Mouse (Mus musculus): ENCODE measurements at regions not wholly inside any gene's neighbourhood (a gene's known extent, or its start where the extent isn't known, plus 50 kb on each side); places are given as distances from the start of the nearest gene placed in this dataset.

DNA sequence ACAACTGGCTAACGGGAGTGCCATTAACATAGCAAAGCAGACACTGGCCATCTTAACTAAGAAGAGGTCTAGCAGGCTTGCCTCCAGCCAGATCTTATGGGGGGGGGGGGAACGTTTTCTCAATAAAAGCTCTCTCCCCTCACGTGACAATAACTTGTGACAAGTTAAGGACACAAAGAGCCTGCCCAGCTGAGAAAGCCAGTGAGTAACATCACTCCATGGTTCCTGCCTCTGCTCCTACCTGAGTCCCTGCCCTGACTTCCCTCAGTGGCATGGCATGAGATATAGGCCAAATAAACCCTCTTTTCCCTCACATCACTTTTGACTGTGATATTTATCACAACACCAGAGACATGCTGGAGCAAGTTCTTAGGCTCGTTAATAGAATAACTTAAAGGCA lies 113.8 kb downstream of the Rchy1 start:
- H3K4me3 ChIP-seq (ENCODE audit: low read length): no peak overlapping the region
- no peaks in the 10 kb centered on the region for H3K9me3 ChIP-seq (replicated peaks; ENCODE audit: control insufficient read depth, low read length)
- no peaks in the 10 kb centered on the region for H3K27me3 ChIP-seq (ENCODE audit: control insufficient read depth, insufficient read depth, low read length)
- no peak overlapping the region for H3K9ac ChIP-seq (ENCODE audit: low read length)
- ATAC-seq (replicated peaks; ENCODE audit: extremely low read depth, insufficient read depth, low FRiP score): no peak
- H3K27ac ChIP-seq (ENCODE audit: low read length): no peak overlapping the region
- no peaks in the 10 kb centered on the region for H3K36me3 ChIP-seq (ENCODE audit: control insufficient read depth, insufficient read depth)
- no peak overlapping the region for H3K4me2 ChIP-seq (ENCODE audit: low read depth, low read length)
- WGBS: 67% methylated on average over 4 of the region's 4 CpGs
- no peaks in the 10 kb centered on the region; the same call in 1 of the 2 replicates for H3K4me1 ChIP-seq (ENCODE audit: control insufficient read depth, insufficient read depth, low read length)

DNA sequence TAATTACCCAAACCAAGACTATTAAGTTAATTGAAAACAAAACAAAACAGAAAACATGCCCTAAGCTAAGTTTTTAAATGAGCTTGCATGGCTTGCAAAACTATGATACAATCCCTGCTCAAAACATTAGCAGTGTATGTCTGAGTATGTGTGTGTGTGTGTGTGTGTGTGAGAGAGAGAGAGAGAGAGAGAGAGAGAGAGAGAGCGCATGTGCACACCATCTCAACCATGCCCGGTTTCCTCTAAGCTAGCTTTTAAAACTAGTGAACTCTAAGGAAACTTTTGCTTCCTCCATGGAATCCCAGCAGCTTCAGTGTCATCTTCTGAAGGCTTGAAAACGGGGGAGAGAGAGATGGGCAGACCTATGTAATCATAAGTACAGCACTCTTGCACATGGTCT lies 114.3 kb downstream of the Rchy1 start:
- Histone ChIP-seq H3K4me1 (ENCODE audit: control insufficient read depth, insufficient read depth, low read length) (no peaks in the 10 kb centered on the region; the same call in 1 of the 2 replicates), H3K27me3 (ENCODE audit: control insufficient read depth, insufficient read depth, low read length) (no peaks in the 10 kb centered on the region), H3K4me3 (ENCODE audit: low read length) (no peak overlapping the region), H3K4me2 (ENCODE audit: low read depth, low read length) (no peak overlapping the region), H3K27ac (ENCODE audit: low read length) (no peak overlapping the region), H3K9me3 (replicated peaks; ENCODE audit: control insufficient read depth, low read length) (no peaks in the 10 kb centered on the region), H3K9ac (ENCODE audit: low read length) (no peak overlapping the region), H3K36me3 (ENCODE audit: control insufficient read depth, insufficient read depth) (no peaks in the 10 kb centered on the region)
- 87% methylated on average over 3 of the region's 3 CpGs for WGBS
- no peak for ATAC-seq (replicated peaks; ENCODE audit: extremely low read depth, insufficient read depth, low FRiP score)

DNA sequence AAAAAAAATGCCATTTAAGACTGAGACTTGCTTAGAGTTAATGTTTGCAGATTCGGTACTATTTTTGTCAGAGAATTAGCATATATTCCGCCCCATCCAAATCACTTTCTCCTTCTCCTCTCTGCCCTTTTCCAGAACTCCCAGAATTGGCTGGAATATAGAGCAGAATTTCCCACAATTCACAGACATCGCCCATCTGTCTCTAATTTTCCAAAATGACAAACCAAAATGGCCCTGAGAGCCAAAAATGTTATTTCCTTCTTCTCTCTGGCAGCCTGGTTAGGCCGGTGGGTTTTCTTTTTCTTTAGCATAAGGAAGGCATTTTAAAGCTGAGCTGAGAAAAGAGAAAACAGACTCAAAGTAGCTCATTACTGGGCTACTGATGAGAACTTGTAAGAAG lies 119.8 kb downstream of the Rchy1 start:
- H3K4me1 ChIP-seq (ENCODE audit: control insufficient read depth, insufficient read depth, low read length): no peaks in the 10 kb centered on the region; the same call in 1 of the 2 replicates
- H3K4me2 ChIP-seq (ENCODE audit: low read depth, low read length): no peak overlapping the region
- H3K36me3 ChIP-seq (ENCODE audit: control insufficient read depth, insufficient read depth): no peaks in the 10 kb centered on the region
- no peak overlapping the region for H3K4me3 ChIP-seq (ENCODE audit: low read length)
- H3K9ac ChIP-seq (ENCODE audit: low read length): no peak overlapping the region
- H3K27ac ChIP-seq (ENCODE audit: low read length): no peak overlapping the region
- H3K9me3 ChIP-seq (replicated peaks; ENCODE audit: control insufficient read depth, low read length): no peaks in the 10 kb centered on the region
- H3K27me3 ChIP-seq (ENCODE audit: control insufficient read depth, insufficient read depth, low read length): no peaks in the 10 kb centered on the region
- whole genome bisulfite sequencing: 69% methylated on average over 4 of the region's 4 CpGs
- no peak for ATAC-seq (replicated peaks; ENCODE audit: extremely low read depth, insufficient read depth, low FRiP score)

DNA sequence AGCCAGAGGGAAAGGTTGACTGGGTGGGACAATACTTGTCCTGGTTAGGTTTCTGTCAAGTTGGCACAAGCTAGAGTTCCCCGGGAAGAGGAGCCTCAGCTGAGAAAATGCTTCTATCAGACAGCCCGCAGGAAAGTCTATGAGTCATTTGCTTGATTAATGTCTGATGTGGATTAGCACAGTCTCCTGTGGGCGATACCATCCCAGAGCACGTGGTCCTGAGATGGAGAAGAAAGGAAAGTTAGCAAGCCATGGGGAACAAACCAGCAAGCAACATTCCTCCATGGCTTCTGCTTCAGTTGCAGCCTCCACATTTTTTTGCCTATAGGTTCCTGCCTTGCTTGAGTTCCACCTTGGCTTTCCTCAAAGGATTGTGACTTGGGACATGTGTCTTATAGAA lies 121.8 kb downstream of the Rchy1 start:
- Histone ChIP-seq H3K4me2 (ENCODE audit: low read depth, low read length) (no peak overlapping the region), H3K4me3 (ENCODE audit: low read length) (no peak overlapping the region), H3K4me1 (ENCODE audit: control insufficient read depth, insufficient read depth, low read length) (no peaks in the 10 kb centered on the region; the same call in 1 of the 2 replicates), H3K27ac (ENCODE audit: low read length) (no peak overlapping the region), H3K9ac (ENCODE audit: low read length) (no peak overlapping the region), H3K36me3 (ENCODE audit: control insufficient read depth, insufficient read depth) (no peaks in the 10 kb centered on the region), H3K27me3 (ENCODE audit: control insufficient read depth, insufficient read depth, low read length) (no peaks in the 10 kb centered on the region), H3K9me3 (replicated peaks; ENCODE audit: control insufficient read depth, low read length) (no peaks in the 10 kb centered on the region)
- no peak for ATAC-seq (replicated peaks; ENCODE audit: extremely low read depth, insufficient read depth, low FRiP score)
- WGBS: 65% methylated on average over 4 of the region's 4 CpGs

DNA sequence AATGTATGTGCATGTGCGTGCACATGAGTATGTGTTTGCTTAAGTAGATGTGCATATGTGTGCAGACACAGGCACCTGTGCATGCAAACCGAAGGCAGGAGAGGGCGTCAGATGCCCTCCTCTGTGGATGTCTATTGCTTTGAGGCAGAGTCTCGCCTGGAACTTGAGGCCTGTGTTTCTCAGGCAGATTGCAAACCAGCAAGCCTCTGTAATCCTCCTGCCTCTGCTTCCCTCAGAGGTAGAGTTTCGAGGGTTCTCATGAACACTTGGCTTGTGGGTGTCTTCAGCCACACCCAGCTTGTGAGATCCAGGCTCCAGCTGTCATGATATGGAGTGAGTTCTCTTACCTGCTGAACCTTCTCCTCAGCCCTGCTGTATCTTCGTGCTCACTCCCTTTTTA lies 134.4 kb downstream of the Rchy1 start:
- Histone ChIP-seq H3K9ac (ENCODE audit: low read length) (no peak overlapping the region), H3K36me3 (ENCODE audit: control insufficient read depth, insufficient read depth) (no peaks in the 10 kb centered on the region), H3K9me3 (replicated peaks; ENCODE audit: control insufficient read depth, low read length) (peaks cover 4% of the 10 kb centered on the region; the same call in 1 of the 2 replicates), H3K27me3 (ENCODE audit: control insufficient read depth, insufficient read depth, low read length) (no peaks in the 10 kb centered on the region), H3K27ac (ENCODE audit: low read length) (no peak overlapping the region), H3K4me1 (ENCODE audit: control insufficient read depth, insufficient read depth, low read length) (no peaks in the 10 kb centered on the region), H3K4me2 (ENCODE audit: low read depth, low read length) (no peak overlapping the region), H3K4me3 (ENCODE audit: low read length) (no peak overlapping the region)
- ATAC-seq (replicated peaks; ENCODE audit: extremely low read depth, insufficient read depth, low FRiP score): no peak
- 83% methylated on average over 6 of the region's 6 CpGs for WGBS

DNA sequence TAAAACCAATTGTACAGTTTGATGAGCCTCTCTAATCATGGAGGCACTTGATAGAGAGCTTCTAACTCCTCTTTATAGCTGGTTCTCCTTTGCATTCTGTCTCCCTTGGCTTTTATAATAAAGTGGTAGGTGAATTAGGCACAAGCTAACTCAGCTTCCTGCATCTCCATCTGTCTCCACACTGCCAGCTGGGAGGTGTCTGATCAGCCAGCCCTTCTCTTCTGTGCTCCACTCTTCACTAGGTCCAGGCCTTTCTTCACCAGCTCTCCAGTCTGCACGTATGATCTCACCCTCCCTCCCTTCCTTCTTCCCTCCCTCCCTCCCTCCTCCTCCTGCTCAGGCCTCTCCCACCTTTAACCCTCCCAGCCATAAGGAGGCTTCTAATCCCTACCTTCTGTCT lies 136.2 kb downstream of the Rchy1 start:
- H3K4me2 ChIP-seq (ENCODE audit: low read depth, low read length): no peak overlapping the region
- no peaks in the 10 kb centered on the region for H3K4me1 ChIP-seq (ENCODE audit: control insufficient read depth, insufficient read depth, low read length)
- no peaks in the 10 kb centered on the region for H3K27me3 ChIP-seq (ENCODE audit: control insufficient read depth, insufficient read depth, low read length)
- no peak overlapping the region for H3K9ac ChIP-seq (ENCODE audit: low read length)
- no peak for ATAC-seq (replicated peaks; ENCODE audit: extremely low read depth, insufficient read depth, low FRiP score)
- H3K4me3 ChIP-seq (ENCODE audit: low read length): no peak overlapping the region
- no peak overlapping the region for H3K27ac ChIP-seq (ENCODE audit: low read length)
- peaks cover 4% of the 10 kb centered on the region; the same call in 1 of the 2 replicates for H3K9me3 ChIP-seq (replicated peaks; ENCODE audit: control insufficient read depth, low read length)
- H3K36me3 ChIP-seq (ENCODE audit: control insufficient read depth, insufficient read depth): no peaks in the 10 kb centered on the region
- 9% methylated on average over 1 of the region's 1 CpGs for WGBS

DNA sequence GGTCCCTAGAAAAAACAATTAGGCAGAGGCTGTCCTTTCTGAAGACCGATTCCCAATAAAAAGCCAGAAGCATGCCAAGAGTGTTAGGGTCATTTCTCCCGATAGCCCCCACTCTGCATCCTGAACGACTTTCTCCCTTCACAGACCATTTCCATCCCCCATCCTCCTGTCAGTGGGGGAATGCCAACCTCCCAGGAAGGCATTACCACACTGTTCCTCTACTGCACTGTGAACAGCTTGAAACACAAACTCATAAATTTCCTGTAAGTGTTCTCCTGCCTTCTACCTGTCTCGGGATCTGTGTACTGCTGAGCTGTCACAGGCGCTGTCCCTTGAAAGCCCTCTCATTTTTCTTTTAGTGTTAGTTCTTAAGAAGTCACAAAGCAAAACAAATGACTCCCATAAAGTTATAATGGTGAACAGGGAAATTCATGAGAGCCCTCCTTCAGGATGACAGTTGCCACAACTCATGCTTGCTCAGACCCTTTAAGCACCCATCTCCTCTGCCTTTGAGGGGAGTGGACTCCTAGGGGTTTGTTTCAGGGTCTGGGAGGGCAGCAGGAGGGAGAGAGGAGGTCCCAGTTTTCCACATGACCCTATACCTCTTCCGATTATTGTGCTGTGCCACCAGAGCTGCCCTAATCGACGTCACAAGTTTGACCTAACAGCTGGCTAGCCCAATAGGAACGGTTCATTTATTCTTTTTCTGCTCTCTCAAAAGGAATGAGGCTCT lies 139.9 kb downstream of the Rchy1 start:
- no peaks in the 10 kb centered on the region for H3K4me1 ChIP-seq (ENCODE audit: control insufficient read depth, insufficient read depth, low read length)
- H3K4me3 ChIP-seq (ENCODE audit: low read length): no peak overlapping the region
- no peaks in the 10 kb centered on the region for H3K36me3 ChIP-seq (ENCODE audit: control insufficient read depth, insufficient read depth)
- H3K9ac ChIP-seq (ENCODE audit: low read length): no peak overlapping the region
- H3K4me2 ChIP-seq (ENCODE audit: low read depth, low read length): no peak overlapping the region
- H3K9me3 ChIP-seq (replicated peaks; ENCODE audit: control insufficient read depth, low read length): peaks cover 4% of the 10 kb centered on the region; the same call in 1 of the 2 replicates
- H3K27ac ChIP-seq (ENCODE audit: low read length): no peak overlapping the region
- no peak for ATAC-seq (replicated peaks; ENCODE audit: extremely low read depth, insufficient read depth, low FRiP score)
- H3K27me3 ChIP-seq (ENCODE audit: control insufficient read depth, insufficient read depth, low read length): no peaks in the 10 kb centered on the region
- WGBS: 76% methylated on average over 9 of the region's 9 CpGs

DNA sequence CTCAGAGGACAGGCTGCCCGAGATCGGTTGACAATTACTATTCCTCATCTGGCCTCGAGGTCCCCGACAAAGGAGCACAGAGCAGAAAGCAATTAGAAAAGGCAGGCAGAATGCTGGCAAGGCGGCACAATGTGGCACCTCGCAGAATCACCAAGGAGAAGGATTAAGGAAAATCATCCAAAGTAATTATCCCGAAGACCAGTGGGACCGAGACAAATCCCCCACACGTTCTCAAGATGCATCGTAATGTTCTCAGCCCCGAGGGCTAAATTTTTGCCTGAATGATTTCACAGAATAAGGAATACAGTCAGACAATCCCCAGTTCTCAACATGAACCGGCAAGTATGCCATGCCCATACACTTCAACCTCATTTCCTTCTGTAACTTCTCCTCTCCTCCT lies 144.1 kb downstream of the Rchy1 start:
- WGBS: 81% methylated on average over 12 of the region's 12 CpGs
- H3K27me3 ChIP-seq (ENCODE audit: control insufficient read depth, insufficient read depth, low read length): no peaks in the 10 kb centered on the region

DNA sequence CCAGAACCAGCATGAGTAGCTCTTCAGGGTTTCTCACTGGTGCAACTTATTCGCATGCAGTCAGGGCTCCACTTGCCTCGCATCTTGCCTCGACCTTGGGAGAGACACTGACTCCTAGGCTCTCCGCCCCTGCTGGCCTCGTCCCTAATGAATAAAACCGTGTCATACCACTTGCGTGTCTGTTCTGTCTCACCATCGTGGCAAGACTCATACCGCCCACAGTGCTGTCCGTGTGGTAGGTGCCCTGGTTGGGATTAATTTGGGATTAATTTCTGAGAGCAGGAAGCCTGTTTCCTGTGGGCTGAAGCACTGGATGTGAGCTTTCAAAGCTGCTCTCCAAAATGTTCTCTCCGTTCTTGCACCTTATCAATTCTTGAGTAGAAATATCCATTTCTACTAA lies 144.7 kb downstream of the Rchy1 start:
- Histone ChIP-seq H3K4me2 (ENCODE audit: low read depth, low read length) (no peak overlapping the region), H3K9me3 (replicated peaks; ENCODE audit: control insufficient read depth, low read length) (no peaks in the 10 kb centered on the region), H3K4me3 (ENCODE audit: low read length) (no peak overlapping the region), H3K4me1 (ENCODE audit: control insufficient read depth, insufficient read depth, low read length) (no peaks in the 10 kb centered on the region), H3K27ac (ENCODE audit: low read length) (no peak overlapping the region), H3K36me3 (ENCODE audit: control insufficient read depth, insufficient read depth) (no peaks in the 10 kb centered on the region), H3K27me3 (ENCODE audit: control insufficient read depth, insufficient read depth, low read length) (no peaks in the 10 kb centered on the region), H3K9ac (ENCODE audit: low read length) (no peak overlapping the region)
- ATAC-seq (replicated peaks; ENCODE audit: extremely low read depth, insufficient read depth, low FRiP score): no peak
- 75% methylated on average over 11 of the region's 11 CpGs for WGBS

More for the DNA sequence above, 144.1 kb downstream of the Rchy1 start:
- no peak overlapping the region for H3K27ac ChIP-seq (ENCODE audit: low read length)
- H3K4me2 ChIP-seq (ENCODE audit: low read depth, low read length): no peak overlapping the region
- H3K4me3 ChIP-seq (ENCODE audit: low read length): no peak overlapping the region
- no peak for ATAC-seq (replicated peaks; ENCODE audit: extremely low read depth, insufficient read depth, low FRiP score)
- no peaks in the 10 kb centered on the region for H3K9me3 ChIP-seq (replicated peaks; ENCODE audit: control insufficient read depth, low read length)
- no peaks in the 10 kb centered on the region for H3K4me1 ChIP-seq (ENCODE audit: control insufficient read depth, insufficient read depth, low read length)
- no peaks in the 10 kb centered on the region for H3K36me3 ChIP-seq (ENCODE audit: control insufficient read depth, insufficient read depth)
- no peak overlapping the region for H3K9ac ChIP-seq (ENCODE audit: low read length)
